Mouse (Mus musculus): ENCODE results near the gene Aff2.

Gene Aff2

GRCm38 (mm10) chrX:69744962-69745597 lies 385.0 kb downstream of the Aff2 start:
- DNase-seq (ENCODE audit: low spot score in 2 of 2): no peak

- DNase-seq (ENCODE audit: low spot score in 2 of 2): no peak
Measured at GRCm38 (mm10) chrX:69801890-69802439, 441.9 kb downstream of the Aff2 start.

GRCm38 (mm10) chrX:69802481-69802880 lies 442.4 kb downstream of the Aff2 start:
- DNase-seq (ENCODE audit: low spot score in 2 of 2): no peak

GRCm38 (mm10) chrX:69811798-69812197 lies 451.7 kb downstream of the Aff2 start:
- DNase-seq (ENCODE audit: low spot score in 2 of 2): no peak

GRCm38 (mm10) chrX:69815054-69815453 lies 455.0 kb downstream of the Aff2 start:
- no peak for DNase-seq (ENCODE audit: low spot score in 2 of 2)

GRCm38 (mm10) chrX:69817679-69818078 lies 457.6 kb downstream of the Aff2 start:
- no peak for DNase-seq (ENCODE audit: low spot score in 2 of 2)

- no peak for DNase-seq (ENCODE audit: low spot score in 2 of 2)
Measured at GRCm38 (mm10) chrX:69818188-69818587, 458.1 kb downstream of the Aff2 start.

- DNase-seq (ENCODE audit: low spot score in 2 of 2): no peak
Measured at GRCm38 (mm10) chrX:69867601-69868000, 507.5 kb downstream of the Aff2 start.

GRCm38 (mm10) chrX:69891713-69892112 lies 531.6 kb downstream of the Aff2 start:
- DNase-seq (ENCODE audit: low spot score in 2 of 2): no peak
